Mouse (Mus musculus): Measurements from ENCODE around the gene Tmub2.

Gene Tmub2

DNA sequence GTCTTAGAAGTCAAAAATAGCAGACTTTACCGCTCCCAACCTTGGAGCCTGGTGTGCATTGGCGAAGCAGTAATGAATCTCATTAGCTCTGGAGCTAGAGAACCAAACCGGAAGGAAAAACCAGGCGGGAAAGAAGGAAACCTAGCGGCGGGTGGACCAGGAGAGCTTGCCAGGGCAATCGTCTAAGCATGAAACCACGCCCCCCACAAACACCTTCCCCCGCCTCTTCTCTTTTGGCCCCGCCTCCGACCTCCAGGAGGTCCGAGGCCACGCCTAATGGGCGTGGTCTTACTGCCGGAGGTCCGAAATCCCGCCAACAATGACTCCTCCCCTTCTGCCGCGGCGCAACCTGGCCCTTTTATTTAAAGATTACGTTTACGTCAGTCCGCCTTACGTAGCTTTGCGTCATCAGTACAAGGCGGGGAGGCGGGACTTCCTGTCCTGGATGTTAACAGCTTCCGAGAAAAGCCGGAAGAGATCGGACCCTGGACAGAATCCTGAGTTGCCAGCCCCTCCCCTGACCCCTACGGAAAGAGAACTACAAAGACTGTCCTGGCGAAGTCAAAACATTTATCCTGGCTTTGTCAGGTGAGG is at the start of gene Tmub2:
Tmub2 (plus strand) TSS at position 431 of the 594 bp plus-strand sequence.
- DNase-seq (ENCODE audit: low spot score in 2 of 2), result peak; percentile 96 to 98

DNA sequence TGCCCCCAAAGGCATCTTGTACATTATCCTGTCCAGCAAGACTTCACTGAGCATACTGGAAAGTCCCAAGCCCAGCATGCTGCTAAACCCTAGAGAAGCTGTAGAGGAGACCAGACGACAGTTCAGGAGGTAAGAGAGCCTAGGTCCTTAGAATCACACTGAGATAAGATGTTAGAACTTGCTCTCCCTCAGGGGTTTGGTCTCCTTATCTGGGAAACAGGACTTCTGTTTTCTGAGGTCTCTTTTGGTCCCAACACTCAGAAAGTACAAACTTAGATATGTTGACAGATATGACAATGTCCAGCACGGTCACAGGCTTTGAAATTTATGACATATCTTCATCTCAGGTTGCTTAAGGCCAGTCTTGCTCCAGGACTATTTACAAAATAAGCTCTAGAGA is 48.7 kb upstream of the Tmub2 start:
- DNase-seq (ENCODE audit: low spot score in 2 of 2), result no peak

GRCm38 (mm10) chr11:102240636-102241035 is 44.1 kb upstream of the Tmub2 start:
- DNase-seq (ENCODE audit: low spot score in 2 of 2), result no peak

DNA sequence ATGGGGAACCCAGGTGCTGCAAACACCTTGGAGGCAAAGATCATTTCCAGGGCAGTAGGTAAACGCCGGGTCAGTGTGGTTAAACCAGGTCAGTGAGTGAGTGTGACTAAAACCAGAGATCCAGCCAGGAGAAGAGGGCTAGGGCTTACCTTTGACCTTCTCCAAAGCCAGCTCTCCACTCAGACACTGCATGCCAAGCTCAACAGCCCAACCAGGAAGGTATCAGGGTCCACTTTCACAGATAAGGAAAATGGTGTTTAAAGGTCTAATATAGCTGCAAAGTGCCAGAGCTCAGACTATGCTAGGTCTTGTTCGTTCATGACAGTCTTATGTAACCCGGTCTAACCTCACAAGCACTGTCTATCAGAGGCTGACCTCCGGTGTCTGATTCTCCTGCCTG is 43.5 kb upstream of the Tmub2 start:
- no peak for DNase-seq (ENCODE audit: low spot score in 2 of 2)

DNA sequence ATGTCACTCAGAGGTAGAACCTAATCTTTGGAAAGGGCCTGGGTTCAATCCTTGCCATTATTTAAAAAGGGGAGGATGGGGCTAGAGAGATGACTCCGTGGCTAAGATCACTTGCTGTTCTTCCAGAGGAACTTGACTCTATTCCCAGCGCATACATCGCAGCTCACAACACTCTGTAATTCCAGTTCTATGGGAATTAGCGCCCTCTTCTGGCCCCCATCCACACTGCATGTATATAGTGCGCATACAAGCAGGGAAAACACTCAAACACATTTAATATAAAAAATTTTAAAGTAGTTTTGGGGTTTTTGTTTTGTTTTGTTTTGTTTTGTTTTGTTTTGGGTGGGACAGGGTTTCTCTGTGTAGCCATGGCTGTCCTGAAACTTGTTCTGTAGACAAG is 42.9 kb upstream of the Tmub2 start:
- no peak for DNase-seq (ENCODE audit: low spot score in 2 of 2)

DNA sequence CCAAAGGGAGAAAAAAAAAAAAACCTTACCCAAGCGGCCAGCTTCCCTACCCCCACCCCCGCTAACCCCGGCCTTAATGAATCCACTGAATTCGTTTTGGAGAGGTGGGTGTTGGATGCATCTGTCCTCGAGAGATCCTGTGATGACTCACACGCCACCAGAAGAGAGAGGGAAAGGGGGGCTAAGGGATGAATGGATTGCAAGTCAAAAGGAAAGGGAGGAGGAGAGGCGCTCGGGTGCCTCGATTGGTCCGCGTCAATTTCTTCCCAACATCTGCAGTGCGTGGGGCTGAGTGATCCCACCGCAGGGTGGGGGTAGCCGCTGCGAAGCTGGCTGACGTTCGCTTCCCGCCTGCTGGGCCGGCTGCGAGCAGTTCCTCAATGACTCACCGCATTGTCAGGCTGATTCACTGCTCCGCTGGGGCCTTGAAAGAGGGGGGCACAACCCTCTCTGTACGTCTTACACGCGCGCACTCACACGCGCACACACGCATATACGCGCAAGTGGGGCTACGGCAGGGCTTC is 39.7 kb upstream of the Tmub2 start:
- peak; percentile 70 to 71 for DNase-seq (ENCODE audit: low spot score in 2 of 2)

GRCm38 (mm10) chr11:102245581-102246272 is 39.0 kb upstream of the Tmub2 start:
- no peak for DNase-seq (ENCODE audit: low spot score in 2 of 2)

- no peak for DNase-seq (ENCODE audit: low spot score in 2 of 2)
Observed at GRCm38 (mm10) chr11:102246273-102246635, 38.5 kb upstream of the Tmub2 start.

DNA sequence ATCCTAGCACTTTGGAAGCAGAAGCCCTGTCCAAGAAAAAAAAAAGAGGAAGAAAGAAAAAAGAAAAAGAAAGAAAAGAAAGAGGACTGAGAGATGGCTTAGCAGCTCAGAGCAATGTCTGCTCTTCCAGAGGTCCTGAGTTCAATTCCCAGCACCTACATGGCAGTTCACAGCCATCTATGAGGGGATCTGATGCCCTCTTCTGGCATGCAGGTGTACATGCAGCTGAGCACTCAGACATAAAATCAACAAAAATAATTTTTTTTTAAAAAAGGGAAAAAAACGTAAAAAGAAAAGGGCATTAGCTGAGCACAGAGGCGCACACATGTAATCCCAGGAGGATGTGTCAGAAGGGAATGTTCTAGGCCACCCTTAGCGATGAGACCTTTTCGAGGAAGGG is 37.9 kb upstream of the Tmub2 start:
- DNase-seq (ENCODE audit: low spot score in 2 of 2), result no peak

- DNase-seq (ENCODE audit: low spot score in 2 of 2), result peak; percentile 73 to 91
Observed at GRCm38 (mm10) chr11:102248630-102249230, 36.0 kb upstream of the Tmub2 start, which contains the start of gene BC030867. TSS of gene BC030867 (plus strand) at chr11:102248882.

GRCm38 (mm10) chr11:102249351-102250090 is 35.2 kb upstream of the Tmub2 start:
- no peak for DNase-seq (ENCODE audit: low spot score in 2 of 2)

DNA sequence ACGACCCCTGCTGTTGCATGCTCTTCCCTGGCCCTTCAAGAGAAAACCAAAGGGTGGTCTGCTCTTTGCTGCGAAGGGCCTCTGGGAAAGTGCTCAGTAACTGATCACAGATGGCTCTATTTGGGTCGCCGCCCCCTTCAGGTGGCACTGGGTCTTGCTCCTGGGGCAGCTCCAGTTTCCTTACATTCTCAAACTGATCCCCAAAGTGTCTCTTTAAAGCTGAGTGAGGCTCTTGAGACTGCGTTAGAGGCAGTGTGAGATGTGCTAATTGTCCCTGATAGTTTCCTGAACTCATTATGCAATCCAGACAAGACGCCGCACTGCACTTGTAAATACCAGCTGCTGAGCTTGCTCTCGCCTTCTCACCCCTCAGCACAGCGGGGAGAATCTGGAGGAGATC is 27.2 kb upstream of the Tmub2 start:
- no peak for DNase-seq (ENCODE audit: low spot score in 2 of 2)

- DNase-seq (ENCODE audit: low spot score in 2 of 2), result no peak
Observed at GRCm38 (mm10) chr11:102258095-102258494, 26.6 kb upstream of the Tmub2 start.

GRCm38 (mm10) chr11:102258521-102258920 is 26.2 kb upstream of the Tmub2 start:
- no peak for DNase-seq (ENCODE audit: low spot score in 2 of 2)

DNA sequence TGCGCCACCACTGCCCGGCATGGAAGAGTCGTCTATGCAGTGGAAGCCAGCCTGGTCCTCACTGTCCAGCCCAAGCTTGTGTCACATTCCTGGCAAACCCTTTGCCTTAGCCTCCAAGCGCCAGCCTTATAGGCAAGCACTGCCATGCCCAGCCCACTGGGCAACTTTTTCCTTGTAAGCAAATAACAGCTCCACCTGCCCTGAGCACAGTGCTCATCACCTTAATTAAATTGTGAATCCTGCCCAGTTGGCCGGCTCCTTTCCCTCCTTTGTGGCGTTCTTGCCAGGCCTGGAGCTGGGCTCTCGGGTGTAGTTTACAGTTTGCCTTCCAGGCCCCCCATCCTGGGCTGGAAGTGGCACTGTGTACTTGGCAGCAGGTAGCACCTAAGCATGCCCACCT is 21.5 kb upstream of the Tmub2 start:
- DNase-seq (ENCODE audit: low spot score in 2 of 2), result no peak

DNA sequence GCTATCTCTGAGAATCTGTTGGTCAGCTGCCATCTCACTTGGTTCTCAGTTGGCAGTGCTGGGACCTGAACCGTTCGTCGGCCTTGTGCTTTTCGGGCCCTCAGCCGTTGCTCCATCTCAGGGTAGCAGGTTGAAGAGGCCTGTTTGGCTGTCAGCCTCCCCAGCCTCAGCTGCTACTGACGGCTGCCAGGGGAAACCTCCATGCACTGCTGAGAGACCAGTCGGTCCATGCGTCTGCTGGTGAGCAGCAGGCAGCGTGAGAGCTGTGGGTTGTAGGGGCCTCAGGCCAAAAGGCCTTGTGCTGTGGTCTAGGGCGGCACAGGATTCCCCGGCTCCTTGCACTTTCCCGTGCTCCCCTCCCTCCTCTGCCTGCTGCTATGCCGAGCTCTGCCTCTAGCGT is 18.9 kb upstream of the Tmub2 start:
- DNase-seq (ENCODE audit: low spot score in 2 of 2), result no peak

GRCm38 (mm10) chr11:102266631-102267355 is 17.9 kb upstream of the Tmub2 start:
- DNase-seq (ENCODE audit: low spot score in 2 of 2), result no peak

DNA sequence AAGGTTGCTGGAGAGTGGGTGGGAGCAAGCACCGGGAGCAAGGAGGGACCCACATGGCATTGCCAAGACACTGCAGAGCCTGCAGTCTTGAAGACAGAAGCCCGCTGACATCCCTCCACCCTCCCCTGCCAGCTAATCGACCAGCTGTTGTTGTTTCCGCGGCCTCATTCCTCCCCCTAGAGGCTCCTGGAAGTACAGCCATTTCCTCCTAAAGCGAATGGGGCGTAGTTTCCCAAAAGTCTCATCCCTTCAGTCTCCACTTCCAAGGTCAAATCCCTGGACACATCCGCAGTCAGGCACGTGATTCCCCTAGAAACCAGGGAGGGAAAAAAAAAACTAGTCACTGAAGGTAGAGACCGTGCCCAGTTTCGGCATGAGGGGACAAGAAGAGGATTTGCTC is 17.3 kb upstream of the Tmub2 start:
- peak; percentile 70 to 76 for DNase-seq (ENCODE audit: low spot score in 2 of 2)

- no peak for DNase-seq (ENCODE audit: low spot score in 2 of 2)
Observed at GRCm38 (mm10) chr11:102268520-102269244, 16.0 kb upstream of the Tmub2 start, which contains the start of gene Asb16. TSS of gene Asb16 (plus strand) at chr11:102268743.

- DNase-seq (ENCODE audit: low spot score in 2 of 2), result no peak
Observed at GRCm38 (mm10) chr11:102276411-102276915, 8.3 kb upstream of the Tmub2 start.

DNA sequence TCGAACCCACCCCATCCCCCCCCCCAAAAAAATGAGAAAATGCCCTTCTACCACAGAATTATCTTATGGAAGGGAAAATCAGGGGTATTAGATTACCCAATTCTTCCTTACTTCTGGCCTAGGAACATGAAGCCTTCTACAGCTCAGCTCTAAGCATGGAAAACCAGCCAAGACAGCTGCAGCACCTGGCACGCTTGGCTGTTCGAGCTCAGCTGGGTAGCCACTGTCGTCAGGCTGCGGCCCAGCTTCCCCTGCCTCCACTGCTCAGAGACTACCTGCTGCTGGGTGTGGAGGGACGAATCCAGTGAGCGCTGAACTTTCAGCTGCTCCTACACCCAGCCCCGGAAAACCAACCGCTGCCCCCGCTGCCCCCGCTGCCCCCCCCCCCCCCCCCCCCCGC is 7.0 kb upstream of the Tmub2 start:
- DNase-seq (ENCODE audit: low spot score in 2 of 2), result no peak

Data from heart, adult 9 months (tissue).